Mouse (Mus musculus): ENCODE results near the gene C130032M10Rik. TPM values are rescaled to one million over a fixed set of nuclear protein-coding genes. Genes with fewer than 3 reads are reported as not detected.

Gene C130032M10Rik
- total RNA-seq, 2 experiments from 2014 or later: not detected

- no peak for DNase-seq
These were observed 33.6 kb downstream of the C130032M10Rik start for GRCm38 (mm10) chr9:114549117-114549516.

DNA sequence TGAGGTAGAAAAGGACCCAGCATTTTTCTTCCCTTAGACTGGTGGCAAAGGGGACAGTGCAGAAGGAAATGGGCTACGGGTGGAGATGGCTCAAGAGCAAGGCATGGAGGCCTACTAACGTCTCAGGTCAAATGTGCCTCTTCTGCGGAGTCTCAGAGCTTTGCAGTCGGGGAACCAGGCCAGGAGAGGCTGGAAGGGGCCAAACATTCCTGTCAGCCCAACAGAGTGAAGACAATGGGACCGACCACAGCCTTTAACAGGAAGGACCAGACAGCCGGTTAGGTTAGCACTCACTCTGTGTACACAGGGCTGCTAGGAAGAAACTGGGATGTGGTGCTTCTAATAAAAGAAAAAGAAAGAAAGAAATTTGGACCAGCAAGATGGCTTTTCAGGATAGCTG is 34.5 kb downstream of the C130032M10Rik start:
- no peak for DNase-seq

DNA sequence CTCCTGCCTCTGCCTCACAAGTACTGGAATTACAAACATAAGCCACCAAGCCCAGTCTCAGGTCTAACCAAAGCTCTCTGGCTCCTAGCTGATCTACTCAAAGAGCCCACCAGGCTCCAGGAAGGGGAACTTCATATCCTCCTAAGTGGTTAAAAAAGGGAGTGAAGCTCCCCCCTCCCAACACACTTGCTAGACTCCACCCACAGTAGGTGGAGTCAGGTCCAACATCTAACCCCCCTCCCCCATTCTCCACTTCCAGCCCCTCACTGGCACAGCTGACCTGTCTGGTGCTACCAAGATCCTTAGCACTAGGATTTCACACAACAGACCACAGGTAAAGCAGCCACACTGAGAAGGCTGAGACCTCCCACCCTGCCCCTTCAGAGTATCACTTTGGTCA is 38.3 kb downstream of the C130032M10Rik start:
- no peak for DNase-seq

- no peak for DNase-seq
These were observed 39.0 kb downstream of the C130032M10Rik start for GRCm38 (mm10) chr9:114554355-114554979.

GRCm38 (mm10) chr9:114556276-114556855 is 40.9 kb downstream of the C130032M10Rik start:
- DNase-seq: no peak

DNA sequence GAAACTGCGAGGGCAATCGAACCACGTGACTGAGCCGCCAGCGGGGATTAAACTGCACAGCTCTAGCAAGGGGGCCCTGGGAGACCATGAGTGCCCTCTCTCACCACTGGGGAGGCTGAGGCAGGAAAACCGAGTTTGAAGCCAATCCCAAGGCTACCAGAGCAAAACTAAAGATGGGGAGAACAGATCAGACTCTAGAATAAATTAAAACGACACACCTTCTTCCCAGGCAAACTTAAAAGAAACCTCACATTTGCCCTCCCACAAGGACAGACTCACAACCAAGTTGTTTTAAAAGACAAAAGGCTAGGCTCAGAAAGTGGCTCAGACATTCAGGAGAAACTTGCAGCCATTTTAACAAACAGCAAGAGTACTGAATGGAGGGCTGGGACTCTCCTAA is 41.6 kb downstream of the C130032M10Rik start:
- no peak for DNase-seq

DNA sequence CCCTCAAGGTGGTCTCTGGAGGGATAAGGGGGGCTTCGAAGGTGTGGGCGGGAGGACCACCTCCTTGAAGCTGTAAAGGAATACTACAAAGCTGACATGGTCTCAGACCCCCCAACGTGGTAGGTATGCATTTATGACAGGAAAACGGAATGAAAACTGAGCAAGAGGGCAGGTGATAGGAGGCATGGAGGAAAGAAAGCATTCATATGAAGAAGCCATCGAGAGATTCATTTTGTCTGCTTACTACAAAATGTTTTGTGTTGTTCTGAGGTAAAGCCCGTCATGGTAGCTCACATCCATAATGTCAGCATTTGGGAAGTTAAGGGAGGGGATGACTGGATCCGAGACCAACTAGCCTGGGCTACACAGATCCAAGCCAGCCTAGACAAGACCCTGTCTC is 44.6 kb downstream of the C130032M10Rik start:
- DNase-seq: no peak

GRCm38 (mm10) chr9:114560771-114561670 is 45.5 kb downstream of the C130032M10Rik start:
- no peak for DNase-seq

DNA sequence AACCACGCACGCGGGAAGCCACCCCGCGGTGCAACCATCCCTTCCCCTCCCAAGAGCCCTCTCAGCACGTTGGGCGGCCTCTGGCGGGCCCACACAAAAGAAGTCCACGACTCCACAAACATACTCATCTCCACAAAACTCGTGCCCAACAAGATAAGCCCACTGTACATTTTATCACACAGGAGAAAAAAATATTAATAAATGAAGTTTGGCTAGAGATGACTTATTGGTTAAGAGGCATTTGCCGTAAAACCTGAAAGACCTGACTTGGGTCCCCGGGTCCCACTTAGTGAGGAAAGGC is 46.1 kb downstream of the C130032M10Rik start:
- no peak for DNase-seq

- no peak for DNase-seq
These were observed 46.8 kb downstream of the C130032M10Rik start for GRCm38 (mm10) chr9:114562031-114562918.

DNA sequence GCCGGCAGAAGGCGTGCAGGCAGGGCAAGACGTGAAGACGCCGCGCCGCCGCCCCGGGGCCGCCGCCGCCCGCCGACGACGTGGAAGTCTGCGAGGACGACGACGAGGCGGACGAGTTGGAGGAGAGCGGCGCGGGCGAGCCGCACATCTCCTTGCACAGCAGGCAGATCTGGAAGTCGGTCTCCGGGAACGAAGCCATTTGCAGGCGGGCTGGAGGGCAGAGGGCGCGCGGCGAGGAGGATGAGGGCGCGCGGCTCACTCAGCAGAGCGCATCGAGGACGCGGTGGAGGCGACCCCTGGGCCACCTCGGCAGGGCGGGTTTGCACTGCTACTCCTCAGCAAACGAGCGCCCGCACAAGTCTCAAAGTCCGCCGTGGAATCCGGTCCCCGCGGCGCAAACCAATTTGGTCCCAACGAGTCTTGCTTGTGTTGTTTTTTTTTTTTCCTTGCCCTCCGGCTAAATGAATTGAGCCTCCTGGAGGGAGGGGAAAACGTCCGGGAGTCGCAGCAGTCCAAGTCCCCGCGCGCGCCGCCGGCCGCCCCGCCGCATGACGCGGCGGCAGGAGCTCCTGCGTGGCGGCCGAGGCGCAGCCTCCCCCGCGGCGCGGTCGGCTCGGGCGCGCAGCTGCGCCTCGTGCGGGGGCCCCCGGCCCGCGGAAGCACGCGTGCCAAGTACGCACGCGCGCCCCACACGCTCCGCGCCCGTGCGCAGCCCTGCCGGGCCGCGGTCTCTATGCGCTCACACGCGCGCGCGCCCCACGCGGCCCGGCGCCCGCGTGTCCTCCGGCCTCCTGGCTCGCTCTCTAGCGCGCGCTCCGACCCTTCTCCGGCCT is 47.6 kb downstream of the C130032M10Rik start:
- DNase-seq: no peak

GRCm38 (mm10) chr9:114563761-114564606 is 48.5 kb downstream of the C130032M10Rik start, which contains the start of gene Trim71:
Trim71 (minus strand) TSS chr9:114564369.
- DNase-seq: no peak

GRCm38 (mm10) chr9:114564667-114565066 is 49.2 kb downstream of the C130032M10Rik start:
- no peak for DNase-seq

Other genes with a start within 250 kb of the C130032M10Rik start
- gene Bcl2a1c, start 185.6 kb upstream of the C130032M10Rik start, total RNA-seq (2021): not detected
- 10 to 100 TPM; 69.7 to 79.2 TPM for gene Crtap, start 125.0 kb upstream of the C130032M10Rik start, total RNA-seq (2021)
- gene Glb1, start 114.6 kb upstream of the C130032M10Rik start, total RNA-seq (2021): 10 to 100 TPM; 25.0 to 26.0 TPM
- 1 to 10 TPM; 5.8 to 6.6 TPM for gene Tmppe, start 114.6 kb upstream of the C130032M10Rik start, total RNA-seq (2021)
- gene Ccr4, start 10.8 kb upstream of the C130032M10Rik start, total RNA-seq (2021): not detected
- gene Trim71, start 48.7 kb downstream of the C130032M10Rik start, total RNA-seq (2021): not detected
- 10 to 100 TPM; 30.8 to 31.3 TPM for gene Cnot10, start 124.5 kb downstream of the C130032M10Rik start, total RNA-seq (2021)
- gene Dync1li1, start 173.1 kb downstream of the C130032M10Rik start, total RNA-seq (2021): 10 to 100 TPM; 77.0 to 77.2 TPM
- gene Cmtm6, start 215.4 kb downstream of the C130032M10Rik start, total RNA-seq (2021): 10 to 100 TPM; 32.5 to 33.6 TPM